Mouse (Mus musculus): ENCODE data around the gene 4930415O20Rik.

The 4930415O20Rik gene

GRCm38 (mm10) chr15:98570873-98571538, at the start of gene 4930415O20Rik, which contains the start of gene Ccnt1:
TSS of gene 4930415O20Rik (plus strand) at chr15:98571004.
TSS of gene Ccnt1 (minus strand) at chr15:98570923.
- DNase-seq = no peak

GRCm38 (mm10) chr15:98521245-98521644, 49.6 kb upstream of the 4930415O20Rik start:
- no peak for DNase-seq

GRCm38 (mm10) chr15:98526057-98526456, 44.7 kb upstream of the 4930415O20Rik start:
- DNase-seq = no peak

- DNase-seq = no peak
Observed at GRCm38 (mm10) chr15:98527056-98527771, 43.6 kb upstream of the 4930415O20Rik start.

GRCm38 (mm10) chr15:98528066-98528563, 42.7 kb upstream of the 4930415O20Rik start:
- no peak for DNase-seq

GRCm38 (mm10) chr15:98532281-98532680, 38.5 kb upstream of the 4930415O20Rik start:
- no peak for DNase-seq

GRCm38 (mm10) chr15:98533035-98533531, 37.7 kb upstream of the 4930415O20Rik start:
- DNase-seq = no peak

- DNase-seq = peak; percentile 99
Observed at GRCm38 (mm10) chr15:98533881-98534627, 36.8 kb upstream of the 4930415O20Rik start, which contains the start of gene Kansl2. TSS of gene Kansl2 (minus strand) at chr15:98534264.

- DNase-seq = no peak
Observed at GRCm38 (mm10) chr15:98535921-98536320, 34.9 kb upstream of the 4930415O20Rik start.

- no peak for DNase-seq
Observed at GRCm38 (mm10) chr15:98536828-98537510, 33.8 kb upstream of the 4930415O20Rik start.

- no peak for DNase-seq
Observed at GRCm38 (mm10) chr15:98537923-98538322, 32.9 kb upstream of the 4930415O20Rik start.

- no peak for DNase-seq
Observed at GRCm38 (mm10) chr15:98541064-98541463, 29.7 kb upstream of the 4930415O20Rik start.

GRCm38 (mm10) chr15:98543341-98543740, 27.5 kb upstream of the 4930415O20Rik start:
- no peak for DNase-seq

- DNase-seq = no peak
Observed at GRCm38 (mm10) chr15:98545151-98545550, 25.7 kb upstream of the 4930415O20Rik start.

- DNase-seq = no peak
Observed at GRCm38 (mm10) chr15:98546843-98547242, 24.0 kb upstream of the 4930415O20Rik start.

- DNase-seq = no peak
Observed at GRCm38 (mm10) chr15:98552758-98553157, 18.0 kb upstream of the 4930415O20Rik start.

- DNase-seq = no peak
Observed at GRCm38 (mm10) chr15:98555881-98556280, 14.9 kb upstream of the 4930415O20Rik start.

GRCm38 (mm10) chr15:98557186-98557585, 13.6 kb upstream of the 4930415O20Rik start:
- peak; percentile 46 for DNase-seq

GRCm38 (mm10) chr15:98566973-98567277, 3.9 kb upstream of the 4930415O20Rik start:
- no peak for DNase-seq

- peak; percentile 100 for DNase-seq
Observed at GRCm38 (mm10) chr15:98567278-98568134, 3.3 kb upstream of the 4930415O20Rik start.

- DNase-seq = peak; percentile 47
Observed at GRCm38 (mm10) chr15:98568256-98569033, 2.4 kb upstream of the 4930415O20Rik start.
